ENCODE assay signal across 16 mouse cellular contexts in the genomic region with DNA sequence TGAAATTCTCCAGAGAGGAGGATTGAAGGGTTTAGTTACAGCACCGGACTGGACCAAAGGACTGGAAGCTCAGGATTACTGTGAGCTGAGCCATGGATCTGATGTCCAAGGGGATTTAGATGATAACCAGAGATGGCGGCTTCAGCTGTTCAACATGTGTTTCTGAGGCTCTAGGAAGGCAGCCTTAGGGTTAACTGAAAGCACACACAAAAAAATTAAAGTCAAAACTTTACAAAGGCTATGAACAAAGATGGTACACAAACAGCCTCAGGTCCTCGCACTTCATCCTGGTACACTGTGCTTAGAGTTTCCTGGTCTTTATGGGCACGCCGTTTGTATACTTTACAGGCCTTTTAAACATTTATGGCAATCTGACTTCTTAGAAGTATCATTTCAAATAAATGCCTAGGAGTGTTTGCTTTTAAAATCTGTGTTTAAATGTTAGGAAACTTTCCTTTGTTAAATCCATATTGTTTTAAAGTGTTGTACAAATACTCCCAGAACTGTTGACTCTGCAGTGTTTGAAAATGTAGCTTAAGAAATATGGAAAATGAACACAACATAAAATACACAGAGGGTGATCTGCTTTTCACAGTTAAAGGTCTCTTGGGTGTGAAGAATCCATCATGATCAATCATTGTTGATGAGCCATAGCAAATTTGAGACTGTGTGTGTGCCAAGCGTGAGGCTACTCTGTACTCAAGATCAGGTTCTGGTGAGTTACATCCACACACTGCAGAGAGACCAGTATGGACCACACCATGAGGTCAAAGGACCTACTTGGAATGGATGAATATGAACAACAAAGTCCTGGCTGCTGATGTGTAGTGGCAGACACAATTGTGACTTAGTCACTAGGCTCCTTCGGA.
DNase-seq lines count a peak whose midpoint lies in the region; ATAC-seq and TF ChIP-seq lines count a peak whose summit lies in the region.
"Had no signal": no experiment of that assay in that cellular context is flagged by ENCODE, and none has a peak within 500 bp of the region (broad histone marks: within the 10 kb centered on the region; RNA-seq: fewer than 3 reads in every experiment).

No protein-coding gene starts in this region.

- H3K4me3 ChIP-seq in lung, postnatal 0 days (ENCODE audit: low read depth, low read length): no peak overlapping the region
- no peak overlapping the region for H3K4me3 ChIP-seq in lung, adult 2 months (replicated peaks; ENCODE audit: extremely low read depth, low read depth, low read length)
- no peak overlapping the region for H3K4me3 ChIP-seq in hindbrain, embryonic 12.5 days
- H3K4me3 ChIP-seq in neural tube, embryonic 13.5 days: no peak overlapping the region
- H3K4me3 ChIP-seq: heart, adult 2 months; layer of hippocampus, adult 2 months; liver, embryonic 13.5 days; midbrain, embryonic 15.5 days had no signal

- no peak overlapping the region for H3K27ac ChIP-seq in lung, postnatal 0 days (ENCODE audit: low read length)
- H3K27ac ChIP-seq in hindbrain, embryonic 12.5 days: no peak overlapping the region
- no peak overlapping the region for H3K27ac ChIP-seq in neural tube, embryonic 13.5 days (replicated peaks)
- H3K27ac ChIP-seq: heart, adult 2 months; layer of hippocampus, adult 2 months; liver, embryonic 13.5 days; midbrain, embryonic 15.5 days had no signal

- H3K9ac ChIP-seq in lung, postnatal 0 days (replicated peaks; ENCODE audit: low read depth): no peak overlapping the region
- H3K9ac ChIP-seq in hindbrain, embryonic 12.5 days: no peak overlapping the region
- H3K9ac ChIP-seq in neural tube, embryonic 13.5 days: no peak overlapping the region
- H3K9ac ChIP-seq: liver, embryonic 13.5 days; midbrain, embryonic 15.5 days had no signal

- H3K36me3 ChIP-seq in lung, postnatal 0 days (ENCODE audit: insufficient read depth, low read length): no peaks in the 10 kb centered on the region
- H3K36me3 ChIP-seq in hindbrain, embryonic 12.5 days: no peaks in the 10 kb centered on the region
- H3K36me3 ChIP-seq in neural tube, embryonic 13.5 days: no peaks in the 10 kb centered on the region
- H3K36me3 ChIP-seq: liver, embryonic 13.5 days; midbrain, embryonic 15.5 days had no signal

- no peak for TF ChIP-seq CTCF in lung, postnatal 0 days (IDR thresholded peaks at IDR 0.05)
- TF ChIP-seq CTCF in lung, adult 2 months (IDR thresholded peaks at IDR 0.05; ENCODE audit: insufficient read depth, low read length): no peak

- ATAC-seq in lung, postnatal 0 days: no peak; the same call in 1 of the 2 replicates
- ATAC-seq in hindbrain, embryonic 12.5 days (ENCODE audit: low FRiP score): 0 out of 2 replicates have a peak, but pooled peaks have one; percentile 8
- peak; percentile 62 for ATAC-seq in neural tube, embryonic 13.5 days (ENCODE audit: low read depth)
- ATAC-seq: CD4-positive, CD25-positive, alpha-beta regulatory T cell, adult 4 months; intestine, embryonic 16.5 days; midbrain, embryonic 15.5 days had no signal

- peak; percentile 39 for DNase-seq in lung, postnatal 0 days (ENCODE audit: low spot score)
- no peak for DNase-seq in lung, adult 2 months
- DNase-seq in embryo, embryonic 11.5 days (ENCODE audit: low read depth, low spot score): peak; percentile 45
- no peak for DNase-seq in layer of hippocampus, postnatal 36 days
- DNase-seq in heart, adult 11 months: no peak
- DNase-seq: cerebellum, adult 11 months; heart, adult 2 months; liver, embryonic 13.5 days; lung, postnatal 36 days; thymus, adult 2 months had no signal

- H3K27me3 ChIP-seq in lung, postnatal 0 days (replicated peaks; ENCODE audit: insufficient read depth, low read length): no peaks in the 10 kb centered on the region
- H3K27me3 ChIP-seq in hindbrain, embryonic 12.5 days: no peaks in the 10 kb centered on the region
- H3K27me3 ChIP-seq in neural tube, embryonic 13.5 days: peaks cover 9% of the 10 kb centered on the region; the same call in 1 of the 2 replicates
- H3K27me3 ChIP-seq: liver, embryonic 13.5 days; midbrain, embryonic 15.5 days had no signal

- TF ChIP-seq POLR2A in lung, adult 2 months (IDR thresholded peaks at IDR 0.05; ENCODE audit: borderline replicate concordance, extremely low read depth, low read depth, low read length): no peak

- H3K4me1 ChIP-seq in lung, postnatal 0 days (ENCODE audit: insufficient read depth, low read depth, low read length): no peaks in the 10 kb centered on the region
- H3K4me1 ChIP-seq in lung, adult 2 months (ENCODE audit: control insufficient read depth, insufficient read depth, low read length): no peaks in the 10 kb centered on the region
- peaks cover 10% of the 10 kb centered on the region for H3K4me1 ChIP-seq in hindbrain, embryonic 12.5 days
- peaks cover 19% of the 10 kb centered on the region for H3K4me1 ChIP-seq in neural tube, embryonic 13.5 days (replicated peaks)
- H3K4me1 ChIP-seq: liver, embryonic 13.5 days had no signal

- H3K9me3 ChIP-seq in lung, postnatal 0 days (ENCODE audit: low read length): no peaks in the 10 kb centered on the region
- H3K9me3 ChIP-seq in hindbrain, embryonic 12.5 days (replicated peaks): no peaks in the 10 kb centered on the region
- no peaks in the 10 kb centered on the region for H3K9me3 ChIP-seq in neural tube, embryonic 13.5 days
- H3K9me3 ChIP-seq: liver, embryonic 13.5 days; midbrain, embryonic 15.5 days had no signal

- 53% methylated on average over 7 of the region's 7 CpGs for WGBS in lung, postnatal 0 days
- WGBS in lung, adult 2 months: 59% methylated on average over 7 of the region's 7 CpGs
- WGBS in hindbrain, embryonic 12.5 days: 60% methylated on average over 7 of the region's 7 CpGs
- WGBS in neural tube, embryonic 13.5 days: 49% methylated on average over 7 of the region's 7 CpGs

- no peak overlapping the region for H3K4me2 ChIP-seq in lung, postnatal 0 days (replicated peaks; ENCODE audit: low read depth, low read length)
- no peak overlapping the region for H3K4me2 ChIP-seq in hindbrain, embryonic 12.5 days (replicated peaks)
- H3K4me2 ChIP-seq in neural tube, embryonic 13.5 days: no peak overlapping the region
- H3K4me2 ChIP-seq: liver, embryonic 13.5 days; midbrain, embryonic 15.5 days had no signal

- TF ChIP-seq EP300 in lung, postnatal 0 days (IDR thresholded peaks at IDR 0.05): no peak

Comparison
In these comparisons a context has a peak if more than half of its experiments do, and no peak if none do; other contexts are left out.
1. DNase-seq: peak in lung, postnatal 0 days (single experiment) and embryo, embryonic 11.5 days (single experiment); none in lung, adult 2 months (single experiment), layer of hippocampus, postnatal 36 days (0 of 2) and heart, adult 11 months (single experiment).